Mouse (Mus musculus) retina, postnatal 1 day (tissue): ENCODE data around the gene Apoc4.

Experiments
- DNase-seq: peaks from one replicate; pipeline ENCODE4 v3.0.0-alpha.2; 2012

Apoc4 gene

DNA sequence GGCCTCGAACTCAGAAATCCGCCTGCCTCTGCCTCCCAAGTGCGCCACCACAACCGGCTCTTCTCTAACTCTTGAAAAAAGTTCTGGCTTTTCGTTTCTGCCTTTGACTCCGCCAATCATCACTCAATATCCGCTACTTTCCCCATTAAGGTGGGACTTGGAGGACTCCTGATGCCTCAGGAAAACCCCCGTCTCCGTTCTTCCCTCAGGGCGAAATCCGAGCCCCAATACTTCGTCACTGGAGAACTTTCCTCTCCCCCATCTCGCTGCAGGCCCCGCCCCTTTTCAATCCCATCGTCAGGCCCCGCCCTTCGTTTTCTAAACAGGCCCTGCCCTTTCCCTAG, 53.1 kb downstream of the Apoc4 start:
- DNase-seq, result no peak
